Mouse (Mus musculus): ENCODE results near the gene Exoc3l4.

The Exoc3l4 gene

GRCm38 (mm10) chr12:111447898-111448760 lies 31.3 kb downstream of the Exoc3l4 start:
- in situ Hi-C loops (cut with MboI; ENCODE audit: low sequenced_read_pairs) = no loop called here

DNA sequence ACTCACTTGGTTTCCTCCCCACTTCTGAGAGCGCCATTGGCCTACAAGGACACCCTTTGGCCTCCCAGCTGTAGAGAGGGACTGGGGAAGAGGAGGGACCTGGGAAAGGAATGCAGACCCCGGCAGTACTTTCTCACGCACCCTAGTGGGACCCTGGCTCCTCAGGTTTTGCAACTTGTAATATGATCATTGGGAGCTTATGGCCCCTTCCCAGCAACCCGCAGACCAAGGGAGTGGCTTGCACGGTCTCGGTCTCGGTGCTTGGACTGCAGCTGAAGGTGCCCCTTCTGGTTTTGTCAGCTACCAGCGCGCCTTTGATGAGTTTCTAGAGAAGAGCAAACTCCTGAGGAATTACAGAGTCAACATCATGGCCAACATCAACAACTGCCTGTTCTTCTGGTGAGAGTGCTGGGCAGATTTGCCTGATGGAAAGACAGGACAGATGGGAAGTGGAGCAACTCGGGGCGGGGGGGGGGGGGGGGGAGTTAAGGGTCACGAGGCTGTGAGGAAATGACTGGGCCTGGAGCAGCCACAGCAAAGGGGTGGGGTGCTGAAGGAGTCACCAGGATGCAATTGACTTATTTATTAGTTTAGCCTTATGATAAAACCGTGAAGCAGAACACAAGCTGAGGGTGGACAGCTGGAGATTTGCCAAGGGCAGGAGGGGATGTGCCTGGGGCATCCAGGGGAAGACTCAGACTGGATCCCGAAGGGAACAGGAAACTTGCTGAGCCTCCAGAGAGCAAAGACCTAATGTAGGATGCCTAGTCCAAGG lies 32.3 kb downstream of the Exoc3l4 start:
- in situ Hi-C loops (cut with MboI; ENCODE audit: low sequenced_read_pairs) = no loop called here

DNA sequence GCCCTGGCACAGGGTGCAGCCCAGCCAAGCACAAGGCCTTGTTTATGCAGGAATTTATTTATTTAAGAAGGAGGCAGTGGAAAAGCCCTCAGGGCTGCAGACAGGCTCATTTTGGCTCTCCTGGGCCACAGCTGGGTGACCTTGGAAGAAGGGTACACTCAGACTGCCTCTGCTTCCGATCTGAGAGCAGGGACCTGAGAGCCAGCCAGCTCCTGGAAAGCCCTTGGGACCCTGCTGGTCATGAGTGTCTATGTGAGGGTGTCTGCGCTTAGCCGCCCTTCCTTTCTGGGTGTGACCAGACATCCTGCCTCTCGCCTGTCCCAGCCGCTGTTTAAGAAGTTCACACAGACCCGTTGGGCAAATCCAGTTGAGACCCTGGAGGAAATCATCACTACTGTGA lies 33.5 kb downstream of the Exoc3l4 start:
- in situ Hi-C loops (cut with MboI; ENCODE audit: low sequenced_read_pairs) = no loop called here

GRCm38 (mm10) chr12:111451561-111451960 lies 34.7 kb downstream of the Exoc3l4 start:
- in situ Hi-C loops (cut with MboI; ENCODE audit: low sequenced_read_pairs) = no loop called here

DNA sequence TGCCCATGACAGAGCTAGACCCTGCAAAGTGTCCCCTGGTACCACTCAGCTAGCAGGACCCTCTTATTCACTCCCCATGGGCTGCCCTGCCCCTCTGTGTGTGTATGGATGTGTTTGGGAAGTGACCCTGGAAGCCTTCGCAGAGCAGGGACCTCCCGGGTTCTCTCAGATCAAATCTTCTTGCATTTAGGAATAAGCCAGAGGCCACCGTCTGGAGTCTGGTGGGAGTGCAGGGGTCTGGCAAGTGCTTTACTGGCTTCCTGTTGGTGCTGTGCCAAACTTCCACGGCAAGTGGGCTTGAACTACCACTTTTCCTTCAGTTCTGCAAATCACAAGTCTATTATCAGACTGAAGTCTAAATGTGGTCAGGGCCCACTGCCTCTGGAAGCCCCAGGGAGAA lies 37.2 kb downstream of the Exoc3l4 start:
- in situ Hi-C loops (cut with MboI; ENCODE audit: low sequenced_read_pairs) = no loop called here

DNA sequence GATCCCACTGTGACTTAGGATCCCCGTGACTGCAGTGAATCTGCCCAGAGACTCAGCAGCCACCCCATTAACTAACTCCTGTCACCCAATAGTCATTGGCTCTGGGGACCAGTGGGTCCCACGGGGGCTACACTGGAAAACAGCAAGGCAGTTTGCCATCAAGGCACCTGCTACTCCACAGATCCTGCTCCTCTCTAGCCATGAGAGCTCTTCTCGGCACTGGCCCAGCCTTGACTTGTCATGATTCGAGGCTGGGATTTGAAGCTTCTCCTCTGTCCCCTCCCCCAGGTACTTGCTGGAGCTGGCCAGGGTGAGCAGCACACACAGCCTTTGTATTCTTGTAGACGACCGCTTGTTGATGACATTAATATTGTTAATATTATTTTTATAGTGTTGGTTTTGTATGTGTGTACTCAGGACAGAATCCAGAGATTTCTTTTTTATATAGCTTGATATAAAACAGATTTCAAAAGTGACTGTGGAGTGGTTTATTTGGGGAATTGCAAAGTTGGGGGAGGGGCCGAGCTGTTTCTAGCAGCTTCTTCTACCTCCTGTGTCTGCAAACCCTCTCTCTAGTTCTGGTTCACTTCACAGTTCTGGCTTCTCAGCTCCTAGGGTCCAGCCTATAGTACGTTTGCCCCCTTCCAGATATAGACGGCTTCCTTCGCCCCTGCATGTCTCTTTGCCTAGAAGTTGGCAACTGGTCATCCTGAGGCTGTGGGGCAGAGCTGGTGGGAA lies 37.9 kb downstream of the Exoc3l4 start:
- in situ Hi-C loops (cut with MboI; ENCODE audit: low sequenced_read_pairs) = no loop called here

DNA sequence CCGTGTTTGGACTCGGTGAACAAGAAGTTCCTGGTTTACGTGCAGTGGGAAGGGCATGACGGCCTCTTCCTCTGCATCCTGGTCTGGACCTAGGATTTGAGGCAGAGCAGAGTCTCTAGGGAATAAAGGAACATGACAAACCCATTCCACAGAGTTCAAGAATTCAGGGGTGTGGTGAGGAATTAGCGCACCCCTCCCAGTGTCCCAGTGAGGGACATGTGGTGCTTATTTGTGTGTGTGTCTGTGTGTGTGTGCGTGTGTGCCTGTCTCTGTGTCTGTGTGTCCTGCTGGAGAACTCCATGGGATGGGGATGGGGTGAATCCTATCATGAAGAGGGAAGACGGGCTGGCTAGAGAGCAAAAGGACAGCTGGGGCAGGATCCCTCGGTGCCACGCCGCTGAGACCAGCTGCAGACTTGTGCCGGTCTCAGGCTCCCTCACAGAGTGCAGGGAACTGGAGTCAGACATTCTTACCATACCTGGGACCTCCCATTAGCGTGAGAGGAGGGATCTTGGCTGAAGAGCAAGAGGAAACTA lies 38.6 kb downstream of the Exoc3l4 start:
- in situ Hi-C loops (cut with MboI; ENCODE audit: low sequenced_read_pairs) = no loop called here

DNA sequence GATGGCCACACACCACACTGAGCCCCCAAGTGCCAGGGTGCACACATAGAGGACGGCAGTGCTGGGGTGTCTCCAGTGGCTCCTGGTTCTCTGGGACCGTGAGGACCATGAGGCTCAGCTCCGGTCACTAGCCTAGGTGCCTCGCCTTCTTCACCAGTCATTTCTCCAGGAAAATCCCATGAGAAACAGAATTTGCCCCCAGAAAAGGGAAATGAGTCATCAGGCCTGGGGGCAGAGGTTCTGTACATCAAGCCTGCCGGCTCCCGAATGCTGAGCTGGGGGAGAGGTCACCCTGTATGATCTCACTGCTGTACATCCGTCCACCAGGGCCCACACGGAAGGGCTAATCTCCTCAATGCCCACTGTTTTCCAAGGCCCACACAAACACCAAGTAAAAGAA lies 39.0 kb downstream of the Exoc3l4 start:
- in situ Hi-C loops (cut with MboI; ENCODE audit: low sequenced_read_pairs) = no loop called here

DNA sequence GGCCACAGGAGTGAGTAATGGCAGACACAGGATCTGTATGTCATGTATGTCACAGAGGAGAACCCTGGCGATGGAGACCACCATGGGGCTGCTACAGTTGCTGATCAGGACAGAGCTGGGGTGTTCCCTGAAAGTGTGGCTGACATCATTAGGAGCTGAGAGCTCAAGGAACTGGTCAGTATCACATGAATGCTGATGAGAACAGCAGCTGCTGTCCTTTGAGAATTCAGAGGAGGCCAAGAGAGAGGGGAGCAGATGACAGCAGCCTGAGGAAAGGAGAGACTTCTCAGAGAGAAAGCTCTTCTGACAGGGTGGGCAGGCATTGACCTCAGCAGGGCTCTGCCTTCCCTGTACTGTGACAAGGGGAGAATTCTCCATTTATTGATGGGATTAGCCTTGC lies 40.9 kb downstream of the Exoc3l4 start:
- in situ Hi-C loops (cut with MboI; ENCODE audit: low sequenced_read_pairs) = no loop called here

- in situ Hi-C loops (cut with MboI; ENCODE audit: low sequenced_read_pairs) = loop anchor here (5.0 kb wide), 1 partner anchor 36 kb away; no protein-coding TSS in a partner anchor
These were observed 46.8 kb downstream of the Exoc3l4 start for GRCm38 (mm10) chr12:111463570-111463969.

GRCm38 (mm10) chr12:111466369-111466768 lies 49.6 kb downstream of the Exoc3l4 start:
- in situ Hi-C loops (cut with MboI; ENCODE audit: low sequenced_read_pairs) = no loop called here

DNA sequence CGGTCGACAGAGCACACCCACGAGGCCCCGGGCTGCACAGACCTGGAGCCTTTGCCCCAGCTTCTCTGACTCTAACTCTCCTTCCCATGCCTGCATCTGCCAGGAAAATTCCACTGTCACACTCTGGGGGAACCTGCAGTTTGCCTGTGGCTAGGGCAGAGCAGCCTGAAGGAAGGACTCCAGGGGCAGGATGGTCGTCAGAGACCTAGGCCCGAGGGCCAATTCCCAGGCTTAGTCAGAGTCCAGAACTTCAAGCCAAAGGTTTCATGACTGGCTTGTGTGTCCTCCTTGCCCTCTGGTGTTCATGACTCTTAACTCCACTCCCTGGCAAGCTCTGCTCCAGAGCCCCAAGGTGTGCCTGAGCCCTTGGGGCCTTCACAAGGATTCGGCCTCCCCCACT lies 51.4 kb downstream of the Exoc3l4 start:
- in situ Hi-C loops (cut with MboI; ENCODE audit: low sequenced_read_pairs) = no loop called here

DNA sequence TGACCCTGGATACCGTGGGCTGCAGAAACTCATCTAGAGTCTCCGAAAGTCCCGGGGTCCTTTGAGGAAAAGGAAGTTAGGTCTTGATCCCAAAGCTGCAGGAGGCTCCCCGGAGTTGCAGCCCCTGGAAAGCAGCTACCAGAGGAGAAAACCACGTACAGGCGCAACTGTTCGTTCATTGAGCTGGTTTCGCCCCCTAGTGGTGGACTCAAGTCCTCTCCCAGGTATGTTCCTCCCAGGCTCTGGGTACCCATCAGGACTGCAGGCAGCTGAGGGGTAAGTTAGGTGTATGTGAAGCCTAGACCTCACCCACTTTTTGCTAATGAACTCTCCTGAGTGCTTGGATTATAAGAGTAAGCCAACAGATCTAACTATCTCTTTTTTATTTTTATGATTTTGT lies 52.7 kb downstream of the Exoc3l4 start:
- in situ Hi-C loops (cut with MboI; ENCODE audit: low sequenced_read_pairs) = no loop called here

DNA sequence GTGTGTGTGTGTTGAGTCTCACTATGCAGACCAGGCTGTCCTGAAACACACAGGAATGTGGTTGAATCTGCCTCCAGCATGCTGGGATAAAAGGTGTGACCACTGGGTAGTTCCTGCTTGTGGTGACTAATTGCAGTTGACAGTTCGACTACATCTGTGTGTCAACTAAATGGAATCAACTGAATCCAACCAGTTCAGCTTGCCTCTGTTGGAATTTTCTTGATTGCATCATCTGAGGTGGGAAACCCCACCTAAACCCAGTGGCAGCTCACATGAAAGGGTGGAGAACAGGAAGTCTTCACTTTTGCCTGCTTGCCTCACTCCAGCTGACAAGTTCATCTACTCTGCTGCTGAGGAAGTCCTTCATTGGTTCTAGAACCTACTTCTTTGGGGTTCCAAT lies 54.3 kb downstream of the Exoc3l4 start:
- in situ Hi-C loops (cut with MboI; ENCODE audit: low sequenced_read_pairs) = no loop called here

DNA sequence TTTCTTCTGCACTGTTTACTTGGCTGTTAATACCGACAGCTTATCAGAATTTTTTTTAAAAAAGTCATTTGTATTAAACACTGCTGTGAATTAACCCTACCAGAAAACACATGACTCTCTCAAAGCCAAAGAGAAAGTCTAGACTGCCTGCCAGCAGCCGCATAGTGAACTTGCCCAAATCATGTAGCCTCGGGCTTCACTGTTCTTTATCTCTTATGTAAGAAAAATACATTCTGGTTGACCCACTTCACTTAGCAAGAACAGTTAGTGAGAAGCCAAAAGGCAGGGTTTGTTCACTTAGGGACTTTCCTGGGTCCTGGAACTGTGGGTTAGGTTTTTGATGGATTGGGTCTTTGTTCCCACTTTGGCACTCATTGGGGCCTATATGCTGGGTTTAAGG lies 54.9 kb downstream of the Exoc3l4 start:
- in situ Hi-C loops (cut with MboI; ENCODE audit: low sequenced_read_pairs) = no loop called here

GRCm38 (mm10) chr12:111472886-111473285 lies 56.1 kb downstream of the Exoc3l4 start:
- in situ Hi-C loops (cut with MboI; ENCODE audit: low sequenced_read_pairs) = no loop called here

- in situ Hi-C loops (cut with MboI; ENCODE audit: low sequenced_read_pairs) = no loop called here
These were observed 57.6 kb downstream of the Exoc3l4 start for GRCm38 (mm10) chr12:111474384-111474783.

- in situ Hi-C loops (cut with MboI; ENCODE audit: low sequenced_read_pairs) = no loop called here
These were observed 58.3 kb downstream of the Exoc3l4 start for GRCm38 (mm10) chr12:111474893-111475643.

DNA sequence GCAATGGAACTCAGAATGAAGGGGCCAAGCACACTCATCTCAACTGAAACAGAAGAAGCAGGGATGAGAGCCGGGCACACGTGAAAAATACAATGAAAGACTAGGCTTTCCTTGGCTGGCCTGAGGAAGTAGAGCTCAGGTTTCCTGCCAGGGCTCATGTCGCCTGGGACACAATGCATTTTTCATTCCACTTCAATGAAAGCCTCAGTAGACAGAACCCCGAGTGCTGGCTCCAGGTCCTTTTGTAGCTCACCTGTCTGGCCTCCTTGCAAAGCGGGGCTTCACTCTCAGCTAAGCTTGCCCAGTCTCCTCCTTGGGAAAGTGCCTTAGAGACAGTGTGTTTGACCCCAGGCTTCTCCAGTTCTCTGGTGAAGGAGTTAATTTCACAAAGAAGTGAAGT lies 62.1 kb downstream of the Exoc3l4 start:
- in situ Hi-C loops (cut with MboI; ENCODE audit: low sequenced_read_pairs) = no loop called here

GRCm38 (mm10) chr12:111479917-111480316 lies 63.1 kb downstream of the Exoc3l4 start:
- in situ Hi-C loops (cut with MboI; ENCODE audit: low sequenced_read_pairs) = no loop called here
